Mouse (Mus musculus): ENCODE data around the gene Top2a. TPM values are rescaled to one million over a fixed set of nuclear protein-coding genes. Genes with fewer than 3 reads are reported as not detected.
A peak's percentile ranks its signal among the peaks of the same experiment; 100 is the strongest.

Gene Top2a
- polyA plus RNA-seq (2015; fragmentation: Nextera tagmentation; extraction: Ambion mirVana) = 276 and 280 TPM in 2 replicates

DNA sequence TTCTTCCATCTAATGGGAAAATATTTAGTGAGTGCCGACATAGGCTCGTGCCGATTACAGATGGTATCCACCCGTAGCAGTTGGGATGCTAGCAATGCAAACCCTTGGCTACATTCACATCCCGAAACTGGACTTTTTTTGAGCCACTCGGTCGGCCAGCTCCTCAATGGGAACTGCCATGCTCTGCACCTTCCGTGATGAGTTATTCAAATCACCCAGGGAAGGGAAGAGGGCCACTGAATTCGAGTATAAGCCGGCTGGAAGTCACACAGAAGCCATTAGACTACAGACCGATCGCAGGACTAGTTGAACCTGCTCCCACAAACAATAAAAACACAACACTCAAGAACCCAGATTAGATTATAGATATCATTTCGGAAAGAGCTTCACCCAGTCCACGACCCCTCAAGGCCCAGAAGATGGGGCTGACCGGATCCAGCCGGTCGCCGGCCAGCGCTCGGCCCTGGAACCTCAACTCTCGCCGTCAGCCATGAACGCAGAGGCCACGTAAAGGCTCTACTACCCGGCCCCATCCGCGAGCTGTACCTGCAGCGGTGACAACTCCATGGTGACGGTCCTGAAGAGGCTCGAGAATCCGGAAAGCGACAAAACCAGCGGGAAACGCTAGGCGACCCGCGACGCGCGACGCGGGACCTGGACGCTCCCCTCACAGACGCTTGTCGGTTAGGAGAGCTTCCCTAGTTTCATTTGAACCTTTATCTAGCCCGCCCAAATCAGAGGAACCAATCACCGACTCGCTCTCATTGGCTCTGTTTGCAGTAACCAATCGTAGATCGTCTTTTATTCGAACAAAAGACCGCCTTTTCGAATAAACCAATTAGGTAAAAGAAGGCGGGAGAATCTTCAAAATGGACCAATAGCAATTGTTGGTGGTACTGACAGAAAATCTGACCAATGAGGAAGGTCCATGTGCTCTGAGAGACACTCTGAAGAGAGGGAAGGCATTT lies at the start of gene Top2a:
TSS of gene Top2a (minus strand) at position 690 of the 968 bp plus-strand sequence.
- peaks cover 29% of the 10 kb centered on the region for H3K36me3 ChIP-seq
- H3K4me3 ChIP-seq = peak within 1 kb of the TSS; percentile 73
- under 1% methylated on average over 54 of the region's 54 CpGs for WGBS
- H3K4me1 ChIP-seq = peaks cover 24% of the 10 kb centered on the region
- no peaks in the 10 kb centered on the region for H3K9me3 ChIP-seq
- ATAC-seq (ENCODE audit: borderline replicate concordance, extremely low read depth, low FRiP score, low TSS enrichment) = peak; percentile 93
- peak within 1 kb of the TSS; percentile 58 for H3K4me2 ChIP-seq
- H3K27ac ChIP-seq = peak within 1 kb of the TSS; percentile 77
- H3K9ac ChIP-seq = peak within 1 kb of the TSS; percentile 71
- no peaks in the 10 kb centered on the region for H3K27me3 ChIP-seq

DNA sequence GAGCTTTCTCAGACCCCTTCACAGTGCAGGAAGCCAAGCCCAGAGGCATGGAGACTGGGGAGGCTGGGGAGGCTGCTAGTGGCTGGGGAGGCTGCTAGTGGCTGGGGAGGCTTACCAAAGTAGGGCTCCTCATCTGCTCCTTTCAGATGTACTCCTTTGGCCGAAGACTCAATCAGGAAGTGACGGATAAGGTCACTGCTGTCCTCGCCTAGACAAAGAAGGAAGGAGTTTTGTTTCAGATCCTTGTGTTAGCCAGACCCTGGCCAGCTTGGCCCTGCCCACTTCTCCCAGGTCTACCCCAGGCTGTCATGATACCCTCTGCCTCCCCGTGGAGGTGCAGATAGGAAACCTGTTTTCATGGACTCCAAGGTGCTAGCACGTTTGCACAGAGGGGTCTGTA lies 49.8 kb upstream of the Top2a start:
- no peaks in the 10 kb centered on the region for H3K36me3 ChIP-seq
- ATAC-seq (ENCODE audit: borderline replicate concordance, extremely low read depth, low FRiP score, low TSS enrichment) = no peak
- H3K9me3 ChIP-seq = no peaks in the 10 kb centered on the region
- H3K4me2 ChIP-seq = no peak overlapping the region
- no peaks in the 10 kb centered on the region for H3K27me3 ChIP-seq
- no peak overlapping the region for H3K4me3 ChIP-seq
- 41% methylated on average over 5 of the region's 5 CpGs for WGBS
- H3K27ac ChIP-seq = no peak overlapping the region
- no peaks in the 10 kb centered on the region for H3K4me1 ChIP-seq
- no peak overlapping the region for H3K9ac ChIP-seq

DNA sequence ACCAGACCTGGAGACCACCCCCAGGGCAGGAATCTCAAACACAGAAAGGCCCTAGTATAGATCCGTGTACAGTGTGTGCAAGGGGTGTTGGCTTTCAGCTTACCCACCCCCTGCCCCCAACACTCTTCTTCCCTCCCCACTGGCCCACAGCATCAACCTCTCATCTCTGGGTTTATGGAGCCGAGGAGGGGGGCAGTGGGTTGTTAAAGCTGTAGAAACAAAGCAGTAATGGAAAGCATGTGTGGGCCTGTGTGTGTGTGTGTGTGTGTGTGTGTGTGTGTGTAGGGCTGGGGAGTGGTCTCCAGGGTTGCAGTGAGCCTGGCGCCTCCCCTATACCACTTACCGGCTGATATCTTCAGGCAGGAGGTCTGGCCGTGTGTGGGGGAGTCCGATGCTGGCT lies 47.9 kb upstream of the Top2a start:
- Histone ChIP-seq H3K9me3 (no peaks in the 10 kb centered on the region), H3K27ac (no peak overlapping the region), H3K36me3 (no peaks in the 10 kb centered on the region), H3K4me3 (no peak overlapping the region), H3K4me1 (no peaks in the 10 kb centered on the region), H3K4me2 (no peak overlapping the region), H3K9ac (no peak overlapping the region), H3K27me3 (no peaks in the 10 kb centered on the region)
- no peak for ATAC-seq (ENCODE audit: borderline replicate concordance, extremely low read depth, low FRiP score, low TSS enrichment)
- WGBS = 17% methylated on average over 6 of the region's 6 CpGs

DNA sequence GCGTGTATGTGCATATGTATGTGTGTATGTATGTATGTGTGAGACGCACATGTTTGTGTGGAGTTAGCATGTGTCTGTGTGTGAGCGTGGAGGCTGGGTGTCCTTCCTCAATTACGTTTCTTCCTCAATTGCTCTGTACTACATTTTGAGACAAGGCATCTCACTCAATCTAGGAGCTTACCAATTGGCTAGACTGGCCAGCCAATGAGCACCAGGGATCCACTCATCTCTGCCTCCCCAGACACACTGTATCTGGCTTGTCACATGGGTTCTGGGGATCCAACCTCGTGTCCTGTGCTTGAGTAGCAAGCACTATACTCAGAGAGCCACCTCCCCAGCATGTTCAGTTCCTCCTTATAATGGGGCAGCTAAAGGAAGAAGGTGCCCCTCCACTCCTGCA lies 44.5 kb upstream of the Top2a start:
- no peaks in the 10 kb centered on the region for H3K9me3 ChIP-seq
- H3K27me3 ChIP-seq = no peaks in the 10 kb centered on the region
- H3K27ac ChIP-seq = no peak overlapping the region
- H3K9ac ChIP-seq = no peak overlapping the region
- H3K36me3 ChIP-seq = no peaks in the 10 kb centered on the region
- peaks cover 4% of the 10 kb centered on the region; the same call in 1 of the 2 replicates for H3K4me1 ChIP-seq
- 72% methylated on average over 5 of the region's 5 CpGs for WGBS
- H3K4me2 ChIP-seq = no peak overlapping the region
- no peak for ATAC-seq (ENCODE audit: borderline replicate concordance, extremely low read depth, low FRiP score, low TSS enrichment)
- H3K4me3 ChIP-seq = no peak overlapping the region

DNA sequence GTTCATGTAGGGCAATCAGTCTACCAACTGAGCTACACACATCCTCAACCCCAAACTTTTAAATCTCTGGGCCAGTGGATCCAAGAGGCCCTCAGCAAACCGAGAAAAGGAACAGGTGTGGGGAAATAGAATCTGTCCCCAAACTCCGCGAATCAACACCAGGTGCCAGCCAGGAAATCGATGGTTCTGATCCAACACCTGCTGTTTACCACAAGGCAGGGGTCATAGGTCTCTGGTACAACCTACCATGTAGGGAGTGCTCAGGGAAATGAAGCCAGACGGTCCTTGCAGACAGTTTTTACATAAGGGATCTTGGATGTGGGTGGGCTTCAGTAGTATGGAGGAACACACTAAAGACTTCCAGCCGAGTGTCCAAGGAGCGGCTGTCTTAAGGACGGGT lies 43.6 kb upstream of the Top2a start:
- H3K27me3 ChIP-seq = no peaks in the 10 kb centered on the region
- H3K27ac ChIP-seq = no peak overlapping the region
- peaks cover 4% of the 10 kb centered on the region; the same call in 1 of the 2 replicates for H3K4me1 ChIP-seq
- no peak overlapping the region for H3K9ac ChIP-seq
- H3K4me3 ChIP-seq = no peak overlapping the region
- ATAC-seq (ENCODE audit: borderline replicate concordance, extremely low read depth, low FRiP score, low TSS enrichment) = no peak
- no peaks in the 10 kb centered on the region for H3K9me3 ChIP-seq
- H3K4me2 ChIP-seq = no peak overlapping the region
- 85% methylated on average over 8 of the region's 8 CpGs for WGBS
- H3K36me3 ChIP-seq = no peaks in the 10 kb centered on the region

DNA sequence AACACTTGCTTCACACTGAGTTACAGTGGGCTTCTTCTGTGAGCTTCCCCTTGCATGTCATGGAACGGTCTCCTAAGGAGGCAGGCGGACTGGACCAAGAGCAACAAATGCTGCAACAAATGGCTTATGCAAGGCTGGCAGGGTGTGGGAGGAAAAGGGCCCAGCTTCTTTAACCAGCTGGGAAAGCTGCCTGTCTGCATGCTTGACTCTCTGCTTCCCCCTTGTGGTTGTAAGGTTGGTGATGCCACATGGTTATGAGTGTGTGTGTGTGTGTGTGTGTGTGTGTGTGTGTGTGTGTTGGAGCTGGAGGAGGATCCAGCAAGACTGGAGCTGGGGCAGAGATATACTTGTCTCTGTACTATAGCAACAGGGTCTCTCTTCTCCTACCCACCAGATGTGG lies 42.0 kb upstream of the Top2a start:
- Histone ChIP-seq H3K9me3 (no peaks in the 10 kb centered on the region), H3K36me3 (no peaks in the 10 kb centered on the region), H3K4me1 (peaks cover 4% of the 10 kb centered on the region; the same call in 1 of the 2 replicates), H3K9ac (no peak overlapping the region), H3K4me2 (no peak overlapping the region), H3K4me3 (no peak overlapping the region), H3K27me3 (no peaks in the 10 kb centered on the region), H3K27ac (no peak overlapping the region; the same call in 1 of the 2 replicates)
- ATAC-seq (ENCODE audit: borderline replicate concordance, extremely low read depth, low FRiP score, low TSS enrichment) = peak; percentile 62
- 15% methylated on average over 2 of the region's 2 CpGs for WGBS

DNA sequence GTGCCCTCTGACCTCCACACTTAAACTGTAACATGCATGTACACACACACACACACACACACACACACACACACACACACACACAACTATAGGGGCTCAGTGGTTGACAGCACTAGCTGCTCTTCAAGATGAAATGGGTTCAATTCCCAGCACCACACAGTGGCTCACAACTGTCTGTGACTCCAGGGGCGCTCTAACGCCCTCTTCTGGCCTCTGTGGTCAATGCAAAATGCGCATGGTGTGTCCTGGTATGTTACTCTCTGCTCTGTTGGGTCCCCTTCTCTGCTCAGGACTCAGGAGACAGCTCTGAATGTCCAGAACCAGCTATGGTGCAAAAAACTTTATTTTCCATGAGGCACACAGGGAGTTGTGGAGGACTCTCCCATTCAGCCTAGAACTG lies 41.4 kb upstream of the Top2a start:
- H3K9me3 ChIP-seq = no peaks in the 10 kb centered on the region
- peaks cover 7% of the 10 kb centered on the region for H3K4me1 ChIP-seq
- no peak overlapping the region for H3K4me2 ChIP-seq
- no peak overlapping the region for H3K4me3 ChIP-seq
- H3K27ac ChIP-seq = no peak overlapping the region
- H3K27me3 ChIP-seq = no peaks in the 10 kb centered on the region
- H3K9ac ChIP-seq = no peak overlapping the region
- 68% methylated on average over 3 of the region's 3 CpGs for WGBS
- no peak for ATAC-seq (ENCODE audit: borderline replicate concordance, extremely low read depth, low FRiP score, low TSS enrichment)
- H3K36me3 ChIP-seq = no peaks in the 10 kb centered on the region

DNA sequence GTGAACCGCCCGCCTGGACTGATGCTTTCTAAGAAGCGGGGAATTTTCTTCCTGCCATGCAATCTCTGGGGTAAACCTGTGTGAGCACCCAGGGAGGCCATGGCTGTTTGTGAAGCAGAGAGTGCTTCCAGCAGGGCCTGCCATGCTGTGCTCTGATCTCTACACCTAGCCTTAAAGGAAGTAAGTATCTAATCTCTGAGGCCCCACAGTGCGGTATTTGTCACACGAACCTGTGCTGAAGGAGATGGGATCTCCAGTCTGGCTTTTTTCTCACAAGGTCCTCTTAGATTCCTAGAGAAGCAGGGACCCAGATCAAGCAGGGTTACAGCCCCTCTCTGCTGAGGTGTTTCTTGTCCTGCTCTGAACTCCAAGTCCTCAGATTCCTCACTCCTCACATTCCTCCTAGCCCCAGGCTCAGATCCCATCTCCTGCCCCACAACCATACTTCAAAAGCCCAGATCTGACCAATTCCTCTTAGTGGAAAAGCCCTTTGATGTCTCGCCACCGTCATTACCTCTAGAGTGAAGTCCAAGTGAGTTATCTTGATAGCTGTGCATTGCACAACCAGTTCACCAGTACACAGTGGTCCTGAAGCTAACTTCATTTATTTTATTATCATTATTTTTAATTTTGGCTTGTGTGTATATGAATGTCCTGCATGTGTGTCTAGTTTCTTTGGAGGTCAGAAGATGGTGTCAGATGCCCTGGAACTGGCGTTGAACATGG lies 39.6 kb upstream of the Top2a start:
- Histone ChIP-seq H3K4me3 (no peak overlapping the region), H3K36me3 (no peaks in the 10 kb centered on the region), H3K27me3 (no peaks in the 10 kb centered on the region), H3K9me3 (no peaks in the 10 kb centered on the region), H3K4me2 (no peak overlapping the region), H3K9ac (no peak overlapping the region), H3K27ac (no peak overlapping the region), H3K4me1 (peaks cover 9% of the 10 kb centered on the region)
- WGBS = 41% methylated on average over 8 of the region's 8 CpGs
- ATAC-seq (ENCODE audit: borderline replicate concordance, extremely low read depth, low FRiP score, low TSS enrichment) = no peak

DNA sequence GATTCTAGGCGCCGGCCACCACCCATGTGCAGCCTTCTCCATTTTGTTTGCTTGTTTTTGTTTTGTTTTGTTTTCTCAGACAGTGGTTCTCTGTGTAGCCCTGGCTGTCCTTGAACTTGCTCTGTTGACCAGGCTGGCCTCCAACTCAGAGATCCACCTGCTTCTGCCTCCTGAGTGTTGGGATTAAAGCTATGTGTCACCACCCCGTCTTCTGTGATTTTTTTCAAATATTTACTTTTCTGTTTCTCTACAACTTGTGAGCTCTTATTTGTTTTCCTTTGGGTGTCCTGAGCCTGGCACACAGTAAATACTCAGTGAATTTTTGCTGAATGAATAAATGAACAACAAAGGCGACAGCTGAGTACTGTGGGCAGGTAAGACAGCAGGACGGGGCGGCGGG lies 38.7 kb upstream of the Top2a start:
- Histone ChIP-seq H3K4me3 (no peak overlapping the region), H3K27ac (no peak overlapping the region), H3K4me1 (peaks cover 9% of the 10 kb centered on the region), H3K9me3 (no peaks in the 10 kb centered on the region), H3K36me3 (no peaks in the 10 kb centered on the region), H3K9ac (no peak overlapping the region), H3K27me3 (no peaks in the 10 kb centered on the region), H3K4me2 (no peak overlapping the region)
- ATAC-seq (ENCODE audit: borderline replicate concordance, extremely low read depth, low FRiP score, low TSS enrichment) = no peak
- 76% methylated on average over 7 of the region's 7 CpGs for whole genome bisulfite sequencing

DNA sequence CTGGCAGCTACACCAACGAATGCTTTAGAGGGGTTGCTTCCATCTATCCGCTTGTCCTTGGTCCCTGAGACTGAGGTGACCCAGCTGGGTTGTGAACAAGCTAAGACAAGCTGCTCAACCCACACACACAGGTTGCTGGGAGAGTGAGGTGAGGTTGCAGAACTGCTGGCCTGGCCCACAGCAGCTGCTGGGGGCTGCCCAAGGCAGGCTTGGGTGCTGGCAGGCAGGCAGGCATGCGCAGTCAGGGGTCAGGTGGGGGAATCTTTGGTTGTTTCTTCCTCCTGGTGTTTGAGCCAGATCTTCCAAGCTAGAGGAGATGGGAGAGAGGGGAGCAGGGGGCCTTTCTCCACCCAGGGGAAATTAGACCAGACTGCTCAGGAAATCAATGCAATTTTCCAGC lies 36.4 kb upstream of the Top2a start:
- ATAC-seq (ENCODE audit: borderline replicate concordance, extremely low read depth, low FRiP score, low TSS enrichment) = no peak
- no peaks in the 10 kb centered on the region for H3K9me3 ChIP-seq
- H3K4me3 ChIP-seq = no peak overlapping the region
- H3K4me2 ChIP-seq = no peak overlapping the region
- peaks cover 15% of the 10 kb centered on the region for H3K4me1 ChIP-seq
- no peak overlapping the region for H3K27ac ChIP-seq
- no peak overlapping the region for H3K9ac ChIP-seq
- H3K36me3 ChIP-seq = no peaks in the 10 kb centered on the region
- WGBS = 73% methylated on average over 3 of the region's 3 CpGs
- no peaks in the 10 kb centered on the region for H3K27me3 ChIP-seq

DNA sequence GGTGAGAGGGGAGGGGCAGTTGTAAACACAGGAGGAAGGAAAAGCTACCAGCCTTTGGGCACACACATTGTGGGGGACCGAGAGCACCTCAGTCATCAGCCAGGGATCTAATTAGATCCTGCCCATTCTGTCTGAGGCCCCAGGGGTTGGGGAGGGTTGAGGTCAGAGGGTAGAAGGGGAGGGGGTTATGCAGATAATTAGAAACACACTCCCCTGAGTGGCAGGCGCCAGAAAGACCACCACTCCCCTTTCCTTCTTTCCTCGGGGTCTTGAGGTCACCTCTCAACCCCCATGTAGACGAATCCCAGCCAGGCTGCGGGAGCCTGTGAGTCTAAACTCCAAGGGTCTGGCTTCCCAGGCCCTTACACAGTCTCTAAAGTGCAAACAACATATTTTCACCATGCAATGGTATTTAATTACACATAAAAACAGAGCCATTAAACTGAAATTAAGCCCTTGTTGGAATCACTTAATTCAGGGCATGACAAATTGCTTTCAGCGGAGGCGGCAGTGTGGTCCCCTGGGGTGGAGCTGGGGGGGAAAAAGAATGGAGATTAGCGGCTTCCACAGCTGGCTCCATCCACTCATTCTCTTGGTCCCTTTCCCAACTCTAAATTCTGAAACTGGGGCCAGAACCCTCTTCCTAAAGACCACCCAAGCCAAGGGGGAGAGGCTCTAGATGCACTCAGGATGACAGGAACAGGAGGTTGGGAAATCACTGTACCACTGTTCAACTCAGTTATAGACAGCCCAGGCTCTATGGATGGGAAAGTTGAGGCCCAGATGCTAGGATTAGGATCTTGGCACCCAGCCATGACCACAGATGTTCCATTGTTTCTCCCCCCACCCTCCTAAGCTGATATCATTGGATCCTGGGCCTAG lies 31.8 kb upstream of the Top2a start:
- Histone ChIP-seq H3K9ac (no peak overlapping the region), H3K27me3 (no peaks in the 10 kb centered on the region), H3K4me3 (no peak overlapping the region), H3K9me3 (no peaks in the 10 kb centered on the region), H3K27ac (peak overlapping the region; percentile 46), H3K4me1 (peaks cover 25% of the 10 kb centered on the region), H3K36me3 (peaks cover 15% of the 10 kb centered on the region), H3K4me2 (no peak overlapping the region)
- 13% methylated on average over 8 of the region's 8 CpGs for WGBS
- ATAC-seq (ENCODE audit: borderline replicate concordance, extremely low read depth, low FRiP score, low TSS enrichment) = peak; percentile 81

Measured in lung, embryonic 15.5 days (tissue).